Mouse (Mus musculus): ENCODE data around the gene Cntrl.

Cntrl gene

GRCm38 (mm10) chr2:35173666-35174065 is 64.4 kb downstream of the Cntrl start:
- DNase-seq (ENCODE audit: low read depth, low spot score): no peak

DNA sequence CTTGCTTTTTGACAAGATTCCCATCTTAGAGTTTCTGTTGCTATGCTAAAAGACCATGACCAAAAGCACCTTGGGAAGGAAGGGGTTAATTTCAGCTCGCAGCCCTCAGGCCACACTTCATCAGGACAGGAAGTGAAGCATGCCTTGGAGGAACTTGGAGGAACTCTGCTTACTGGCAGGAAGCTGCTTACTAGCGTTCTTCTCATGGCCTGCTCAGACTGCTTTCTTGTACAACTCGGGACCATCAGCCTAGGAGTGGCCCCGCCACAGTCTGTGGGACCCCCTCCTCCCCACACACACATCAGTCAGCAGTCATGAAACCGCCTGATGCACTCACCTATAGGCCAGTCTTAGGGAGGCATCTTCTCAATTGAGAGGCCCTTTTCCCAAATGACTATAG is 64.8 kb downstream of the Cntrl start:
- no peak for DNase-seq (ENCODE audit: low read depth, low spot score)

GRCm38 (mm10) chr2:35175281-35176065 is 66.2 kb downstream of the Cntrl start:
- no peak for DNase-seq (ENCODE audit: low read depth, low spot score)

DNA sequence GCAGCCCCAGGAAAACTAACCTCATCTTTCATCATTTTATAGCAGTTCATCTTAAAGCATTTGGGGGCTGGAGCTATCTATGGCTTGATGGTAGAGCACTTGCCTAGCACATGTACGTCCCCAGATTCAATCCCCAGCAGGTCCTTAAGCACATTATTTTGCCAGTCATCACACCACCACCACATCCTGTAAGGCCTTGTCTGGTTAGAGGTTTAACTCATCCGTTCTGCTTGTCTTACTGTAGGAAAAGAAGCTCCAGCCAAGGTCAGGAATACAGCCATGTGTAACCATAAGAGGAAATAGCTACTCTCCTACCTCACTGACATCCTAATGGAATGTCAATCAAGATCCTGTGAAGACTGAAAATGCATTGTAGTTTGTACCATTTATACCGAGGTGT is 68.9 kb downstream of the Cntrl start:
- DNase-seq (ENCODE audit: low read depth, low spot score): no peak

- DNase-seq (ENCODE audit: low read depth, low spot score): peak; percentile 32
Measured at GRCm38 (mm10) chr2:35183115-35183673, 73.9 kb downstream of the Cntrl start.

DNA sequence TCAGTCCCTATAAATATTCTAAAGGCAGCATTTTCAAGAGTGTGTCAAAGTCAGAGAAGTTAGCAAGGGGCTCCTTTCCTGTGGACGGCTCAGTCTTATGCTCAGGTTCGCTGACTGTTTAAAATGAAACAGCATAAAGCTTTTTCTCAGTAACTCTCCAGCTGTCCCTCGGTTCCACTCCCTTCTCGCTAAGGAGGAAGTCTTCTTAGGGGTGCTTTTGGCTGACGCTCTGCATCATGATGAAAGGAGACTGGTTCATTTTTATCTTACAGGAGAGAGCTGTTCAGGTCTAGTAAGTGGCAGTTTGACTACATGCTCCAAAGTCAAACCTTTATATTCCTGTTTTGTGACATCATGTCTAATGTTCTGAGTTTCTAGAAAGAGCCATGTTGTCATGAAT is 79.6 kb downstream of the Cntrl start:
- no peak for DNase-seq (ENCODE audit: low read depth, low spot score)

- no peak for DNase-seq (ENCODE audit: low read depth, low spot score)
Measured at GRCm38 (mm10) chr2:35193976-35194375, 84.7 kb downstream of the Cntrl start.

GRCm38 (mm10) chr2:35195626-35196544 is 86.6 kb downstream of the Cntrl start:
- DNase-seq (ENCODE audit: low read depth, low spot score): no peak

DNA sequence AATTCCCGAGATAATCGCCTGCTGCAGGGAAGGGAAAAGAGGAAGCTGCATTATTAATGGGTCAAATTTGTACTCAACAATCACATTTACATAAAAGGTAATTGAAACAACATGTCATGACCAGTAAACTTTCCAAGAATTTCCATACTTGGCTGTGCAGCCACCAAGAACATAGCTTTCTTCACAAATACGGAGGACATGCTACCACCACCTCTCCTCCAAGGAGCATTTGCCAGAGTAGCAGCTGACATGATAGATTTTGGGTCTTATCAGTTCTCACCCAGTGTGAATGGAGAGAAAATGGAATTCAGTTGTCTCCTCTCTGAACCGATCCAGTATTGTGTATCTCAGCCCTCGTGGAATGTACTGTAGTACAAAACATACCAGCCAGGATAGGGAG is 90.2 kb downstream of the Cntrl start:
- no peak for DNase-seq (ENCODE audit: low read depth, low spot score)

GRCm38 (mm10) chr2:35199971-35200897 is 90.9 kb downstream of the Cntrl start:
- no peak for DNase-seq (ENCODE audit: low read depth, low spot score)

DNA sequence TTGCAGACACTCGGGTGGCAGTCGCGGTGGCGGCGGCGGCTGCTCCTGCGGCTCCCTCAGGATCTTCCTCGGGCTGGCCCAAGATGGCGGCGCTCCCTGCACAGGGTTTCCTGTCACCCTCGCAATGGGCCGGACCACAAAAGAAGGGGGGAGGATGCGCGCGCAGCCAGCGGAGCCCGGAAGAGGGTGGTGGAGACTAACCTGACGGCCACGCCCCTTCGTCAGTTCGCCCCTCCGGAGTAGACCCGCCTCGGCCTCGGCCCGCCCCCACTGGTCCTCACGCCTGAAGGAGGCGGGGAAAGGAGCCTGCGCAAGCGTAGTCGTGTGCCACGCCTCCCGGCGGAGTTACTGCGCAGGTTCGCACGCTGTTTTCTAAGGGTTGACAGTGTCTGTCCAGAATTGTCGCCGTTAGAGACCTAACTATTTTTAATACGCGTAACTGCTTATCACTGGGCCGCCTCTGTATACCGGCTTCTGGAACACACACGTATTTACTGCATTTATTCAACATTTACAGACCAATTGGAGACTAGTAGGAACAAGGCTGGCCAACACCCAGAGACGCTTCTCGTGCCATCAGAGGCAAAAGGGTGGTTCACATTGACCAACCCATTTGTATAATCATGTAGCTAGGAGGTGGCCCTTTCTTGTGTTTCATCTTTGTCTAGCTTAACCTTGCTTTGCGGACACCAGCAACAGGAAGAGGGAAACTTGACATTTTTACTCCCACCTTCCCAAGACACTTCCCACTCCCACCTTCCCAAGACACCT is 91.8 kb downstream of the Cntrl start, which contains the start of gene Rab14:
Gene Rab14 (minus strand): TSS at position 223 of the 771 bp plus-strand sequence.
- peak; percentile 99 for DNase-seq (ENCODE audit: low read depth, low spot score)

GRCm38 (mm10) chr2:35203729-35204128 is 94.4 kb downstream of the Cntrl start:
- DNase-seq (ENCODE audit: low read depth, low spot score): no peak

DNA sequence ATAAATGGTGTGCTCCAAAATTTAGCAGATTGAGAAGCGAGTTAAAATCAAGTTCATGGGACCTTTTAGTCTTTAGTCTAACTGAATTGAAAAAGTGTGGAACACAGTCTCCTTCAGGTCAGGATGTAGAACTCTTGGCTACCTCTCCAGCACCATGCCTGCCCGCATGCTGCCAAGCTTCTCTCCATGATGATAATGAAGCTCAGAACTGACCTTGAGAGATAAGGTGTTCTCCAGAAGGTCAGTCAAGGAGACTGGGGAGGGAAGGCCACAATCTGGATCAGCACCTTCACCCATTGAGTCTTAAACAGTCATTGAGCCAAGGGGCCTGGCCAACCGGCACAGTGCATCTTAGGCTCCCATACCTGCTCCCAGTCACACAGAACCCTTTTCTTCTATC is 97.5 kb downstream of the Cntrl start:
- no peak for DNase-seq (ENCODE audit: low read depth, low spot score)

DNA sequence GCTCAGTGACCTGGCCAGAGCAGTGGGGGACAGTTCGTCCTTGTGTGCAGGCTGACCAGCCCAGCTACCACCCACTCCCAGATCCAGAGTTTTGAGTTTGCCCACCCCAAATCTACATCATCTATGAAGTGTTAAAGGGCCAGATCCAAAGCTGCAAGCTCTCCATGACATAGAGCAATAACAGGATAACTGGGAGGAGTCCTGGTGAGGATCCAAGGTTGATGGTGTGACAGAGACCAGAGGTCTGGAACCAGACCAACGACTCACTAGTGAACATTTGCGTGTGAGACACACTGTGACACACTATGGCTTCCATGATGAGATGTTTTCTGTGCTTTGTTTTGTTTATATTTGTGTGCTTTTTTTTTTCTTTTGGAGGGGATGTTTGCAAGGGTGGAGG is 98.8 kb downstream of the Cntrl start:
- DNase-seq (ENCODE audit: low read depth, low spot score): no peak

DNA sequence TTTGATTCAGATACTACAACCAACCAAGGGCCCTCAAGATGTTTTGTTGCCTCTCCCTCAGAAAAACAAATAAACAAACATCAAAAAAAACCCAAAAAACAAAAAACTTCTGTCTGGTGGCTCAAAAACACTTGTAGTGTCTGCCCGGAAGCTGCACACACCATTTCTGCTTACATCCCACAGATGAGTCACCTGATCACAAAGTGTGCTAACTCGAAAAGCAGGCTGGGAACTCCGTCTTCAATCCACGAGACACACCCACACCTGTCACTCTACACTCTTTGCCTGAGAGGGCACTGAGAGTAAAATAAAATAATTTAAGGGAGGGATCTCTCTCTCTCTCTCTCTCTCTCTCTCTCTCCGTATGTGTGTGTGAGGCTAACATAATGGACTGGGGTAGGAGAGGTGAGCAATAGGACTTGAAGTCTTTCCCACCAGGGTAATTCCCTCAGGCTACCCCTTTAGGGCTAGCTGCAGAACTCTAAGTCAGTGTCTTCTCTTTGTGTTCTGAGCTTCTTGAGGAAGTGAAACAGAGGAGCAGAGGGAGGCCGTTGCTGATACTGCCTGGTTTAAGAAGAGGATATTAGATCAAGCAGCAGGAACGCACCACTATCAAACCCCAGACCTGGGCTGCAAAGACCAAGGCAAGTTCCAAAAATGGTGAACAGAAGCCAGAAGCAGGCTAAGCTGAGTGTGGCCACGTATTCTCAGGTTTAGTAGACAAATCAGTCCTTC is 99.8 kb downstream of the Cntrl start:
- DNase-seq (ENCODE audit: low read depth, low spot score): no peak

- DNase-seq (ENCODE audit: low read depth, low spot score): no peak
Measured at GRCm38 (mm10) chr2:35211681-35212080, 102.4 kb downstream of the Cntrl start.

GRCm38 (mm10) chr2:35213345-35213910 is 104.1 kb downstream of the Cntrl start:
- DNase-seq (ENCODE audit: low read depth, low spot score): no peak

- DNase-seq (ENCODE audit: low read depth, low spot score): peak; percentile 64
Measured at GRCm38 (mm10) chr2:35214881-35215358, 105.6 kb downstream of the Cntrl start.

GRCm38 (mm10) chr2:35215363-35215762 is 106.1 kb downstream of the Cntrl start:
- DNase-seq (ENCODE audit: low read depth, low spot score): no peak

Data from skeletal muscle tissue, adult 2 months (tissue).